ENCODE assay signal across 8 mouse cellular contexts in the genomic region with DNA sequence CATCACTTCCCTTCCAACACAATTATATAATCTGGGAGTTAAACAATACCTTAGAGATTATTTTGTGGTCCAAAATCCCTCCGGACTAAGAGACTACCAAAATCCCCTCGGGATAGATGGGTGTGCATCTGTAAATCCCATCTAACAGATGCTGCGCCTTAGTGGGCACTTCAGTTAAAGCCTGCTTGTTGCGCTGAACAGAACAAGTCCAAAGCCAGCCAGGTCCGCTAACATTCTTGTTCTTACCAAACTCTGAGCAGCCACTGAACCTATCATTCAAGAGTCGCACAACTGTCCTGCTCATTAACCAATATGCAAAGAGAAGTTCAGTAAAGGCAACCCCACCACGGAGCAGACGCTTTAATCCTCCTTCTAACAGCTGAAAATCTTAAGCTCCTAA. TPM values are rescaled to one million over a fixed set of nuclear protein-coding genes. Genes with fewer than 3 reads are reported as not detected.
A peak's percentile ranks its signal among the peaks of the same experiment; 100 is the strongest.
DNase-seq lines count a peak whose midpoint lies in the region; ATAC-seq lines count a peak whose summit lies in the region.

No protein-coding gene starts in this region.

- H3K27ac ChIP-seq in liver, embryonic 11.5 days (ENCODE audit: low read depth, low read length), result no peak overlapping the region
- H3K27ac ChIP-seq in embryonic facial prominence, embryonic 14.5 days (replicated peaks; ENCODE audit: low read depth, low read length), result peak overlapping the region; percentile 94; the same call in 1 of the 2 replicates
- no peak overlapping the region for H3K27ac ChIP-seq in intestine, embryonic 15.5 days
- H3K27ac ChIP-seq in neural tube, embryonic 12.5 days, result no peak overlapping the region

- peaks cover 3% of the 10 kb centered on the region; the same call in 1 of the 2 replicates for H3K9me3 ChIP-seq in liver, embryonic 11.5 days (ENCODE audit: control insufficient read depth, low read length)
- 0 out of 2 replicates have a peak, but pooled peaks cover 5% of the 10 kb centered on the region for H3K9me3 ChIP-seq in embryonic facial prominence, embryonic 14.5 days (ENCODE audit: control insufficient read depth, low read length)
- H3K9me3 ChIP-seq in intestine, embryonic 15.5 days, result no peaks in the 10 kb centered on the region
- peaks cover 10% of the 10 kb centered on the region for H3K9me3 ChIP-seq in neural tube, embryonic 12.5 days

- DNase-seq in liver, embryonic 11.5 days (ENCODE audit: low spot score), result no peak
- DNase-seq in liver, result no peak
- peak; percentile 52 for DNase-seq in embryonic facial prominence, embryonic 14.5 days (ENCODE audit: low spot score)
- DNase-seq in frontal cortex, postnatal 14 days (ENCODE audit: low spot score in 2 of 2), result no peak
- no peak for DNase-seq in right cerebral cortex, postnatal 36 days (ENCODE audit: low spot score in 2 of 2)

- peak overlapping the region; percentile 88 for H3K4me2 ChIP-seq in liver, embryonic 11.5 days
- peak overlapping the region; percentile 69 for H3K4me2 ChIP-seq in embryonic facial prominence, embryonic 14.5 days (ENCODE audit: low read depth, low read length)
- H3K4me2 ChIP-seq in intestine, embryonic 15.5 days (replicated peaks), result peak overlapping the region; percentile 74
- H3K4me2 ChIP-seq in neural tube, embryonic 12.5 days (replicated peaks), result peak overlapping the region; percentile 73

- peaks cover 9% of the 10 kb centered on the region for H3K36me3 ChIP-seq in liver, embryonic 11.5 days (ENCODE audit: control insufficient read depth, insufficient read depth, low read length)
- H3K36me3 ChIP-seq in embryonic facial prominence, embryonic 14.5 days (ENCODE audit: control insufficient read depth, insufficient read depth, low read length), result peaks cover 24% of the 10 kb centered on the region; the same call in 1 of the 2 replicates
- 0 out of 2 replicates have a peak, but pooled peaks cover 6% of the 10 kb centered on the region for H3K36me3 ChIP-seq in intestine, embryonic 15.5 days
- peaks cover 23% of the 10 kb centered on the region for H3K36me3 ChIP-seq in neural tube, embryonic 12.5 days

- no peaks in the 10 kb centered on the region for H3K27me3 ChIP-seq in liver, embryonic 11.5 days (replicated peaks; ENCODE audit: control insufficient read depth, insufficient read depth, low read length)
- H3K27me3 ChIP-seq in embryonic facial prominence, embryonic 14.5 days (replicated peaks; ENCODE audit: control insufficient read depth, insufficient read depth, low read length), result no peaks in the 10 kb centered on the region
- no peaks in the 10 kb centered on the region for H3K27me3 ChIP-seq in intestine, embryonic 15.5 days (replicated peaks)
- H3K27me3 ChIP-seq in neural tube, embryonic 12.5 days (replicated peaks), result no peaks in the 10 kb centered on the region

- peak overlapping the region; percentile 95 for H3K4me3 ChIP-seq in liver, embryonic 11.5 days (ENCODE audit: low read depth, low read length)
- H3K4me3 ChIP-seq in embryonic facial prominence, embryonic 14.5 days (ENCODE audit: low read depth, low read length), result peak overlapping the region; percentile 98
- H3K4me3 ChIP-seq in intestine, embryonic 15.5 days (replicated peaks), result peak overlapping the region; percentile 90
- peak overlapping the region; percentile 97 for H3K4me3 ChIP-seq in neural tube, embryonic 12.5 days

- H3K4me1 ChIP-seq in liver, embryonic 11.5 days (replicated peaks; ENCODE audit: control insufficient read depth, insufficient read depth, low read length), result peaks cover 19% of the 10 kb centered on the region
- peaks cover 17% of the 10 kb centered on the region for H3K4me1 ChIP-seq in embryonic facial prominence, embryonic 14.5 days (ENCODE audit: control insufficient read depth, insufficient read depth, low read length)
- H3K4me1 ChIP-seq in intestine, embryonic 15.5 days (replicated peaks), result peaks cover 10% of the 10 kb centered on the region; the same call in 1 of the 2 replicates
- peaks cover 28% of the 10 kb centered on the region for H3K4me1 ChIP-seq in neural tube, embryonic 12.5 days

- 59% methylated on average over 8 of the region's 8 CpGs for WGBS in liver, embryonic 11.5 days
- 33% methylated on average over 8 of the region's 8 CpGs for WGBS in embryonic facial prominence, embryonic 14.5 days
- 46% methylated on average over 8 of the region's 8 CpGs for WGBS in intestine, embryonic 15.5 days
- WGBS in neural tube, embryonic 12.5 days, result 54% methylated on average over 8 of the region's 8 CpGs

- ATAC-seq in liver, embryonic 11.5 days (replicated peaks; ENCODE audit: low FRiP score), result no peak
- ATAC-seq in embryonic facial prominence, embryonic 14.5 days (ENCODE audit: low read depth), result no peak
- ATAC-seq in intestine, embryonic 15.5 days, result no peak
- no peak for ATAC-seq in neural tube, embryonic 12.5 days (ENCODE audit: low FRiP score, low read depth)
- ATAC-seq in granulocyte monocyte progenitor cell, adult 5-6 weeks (replicated peaks; ENCODE audit: poor library complexity, severe bottlenecking), result no peak

- H3K9ac ChIP-seq in liver, embryonic 11.5 days (ENCODE audit: low read depth, low read length), result peak overlapping the region; percentile 94; the same call in 1 of the 2 replicates
- H3K9ac ChIP-seq in embryonic facial prominence, embryonic 14.5 days (ENCODE audit: low read depth, low read length), result peak overlapping the region; percentile 99
- H3K9ac ChIP-seq in intestine, embryonic 15.5 days, result no peak overlapping the region
- peak overlapping the region; percentile 51 for H3K9ac ChIP-seq in neural tube, embryonic 12.5 days

RNA-seq across cellular contexts. Expression of a gene that starts 2.1 kb away (rescaled TPM):
- polyA plus RNA-seq in liver, embryonic 11.5 days (2014; fragmentation: Nextera tagmentation; extraction: Ambion mirVana), result 19.6 and 26.1 TPM in 2 replicates
- 37.4 and 38.1 TPM in 2 replicates for polyA plus RNA-seq in embryonic facial prominence, embryonic 14.5 days (2014; fragmentation: Nextera tagmentation; extraction: Ambion mirVana)
- 71.2 and 71.7 TPM in 2 replicates for polyA plus RNA-seq in intestine, embryonic 15.5 days (2015; fragmentation: Nextera tagmentation; extraction: Ambion mirVana)
- 213 and 227 TPM in 2 replicates for polyA plus RNA-seq in neural tube, embryonic 12.5 days (2016; fragmentation: Nextera tagmentation; extraction: Ambion mirVana)
- 95.3 and 120 TPM in 2 replicates for total RNA-seq in granulocyte monocyte progenitor cell, adult 5-6 weeks (2014; fragmentation: Nextera tagmentation)
- total RNA-seq in granulocyte monocyte progenitor cell, adult 5-6 weeks (2017), result 173 and 194 TPM in 2 replicates

RNA-seq across cellular contexts. Expression of a gene that starts 13.9 kb away (rescaled TPM):
- polyA plus RNA-seq in liver, embryonic 11.5 days (2014; fragmentation: Nextera tagmentation; extraction: Ambion mirVana), result not detected in 2 replicates
- polyA plus RNA-seq in embryonic facial prominence, embryonic 14.5 days (2014; fragmentation: Nextera tagmentation; extraction: Ambion mirVana), result not detected in 2 replicates
- not detected in 2 replicates for polyA plus RNA-seq in intestine, embryonic 15.5 days (2015; fragmentation: Nextera tagmentation; extraction: Ambion mirVana)
- not detected in 2 replicates for polyA plus RNA-seq in neural tube, embryonic 12.5 days (2016; fragmentation: Nextera tagmentation; extraction: Ambion mirVana)
- not detected in 2 replicates for total RNA-seq in granulocyte monocyte progenitor cell, adult 5-6 weeks (2014; fragmentation: Nextera tagmentation)
- total RNA-seq in granulocyte monocyte progenitor cell, adult 5-6 weeks (2017), result not detected in 2 replicates

RNA-seq across cellular contexts. Expression of a gene that starts 15.3 kb away (rescaled TPM):
- polyA plus RNA-seq in liver, embryonic 11.5 days (2014; fragmentation: Nextera tagmentation; extraction: Ambion mirVana), result 1,138 and 1,235 TPM in 2 replicates
- polyA plus RNA-seq in embryonic facial prominence, embryonic 14.5 days (2014; fragmentation: Nextera tagmentation; extraction: Ambion mirVana), result 1,119 and 1,122 TPM in 2 replicates
- 973 and 1,022 TPM in 2 replicates for polyA plus RNA-seq in intestine, embryonic 15.5 days (2015; fragmentation: Nextera tagmentation; extraction: Ambion mirVana)
- 639 and 684 TPM in 2 replicates for polyA plus RNA-seq in neural tube, embryonic 12.5 days (2016; fragmentation: Nextera tagmentation; extraction: Ambion mirVana)
- total RNA-seq in granulocyte monocyte progenitor cell, adult 5-6 weeks (2014; fragmentation: Nextera tagmentation), result 2,240 and 2,398 TPM in 2 replicates
- 2,059 and 2,173 TPM in 2 replicates for total RNA-seq in granulocyte monocyte progenitor cell, adult 5-6 weeks (2017)

RNA-seq across cellular contexts. Expression of a gene that starts 34.1 kb away (rescaled TPM):
- polyA plus RNA-seq in liver, embryonic 11.5 days (2014; fragmentation: Nextera tagmentation; extraction: Ambion mirVana), result 0.71 and 0.75 TPM in 2 replicates
- 4.4 and 6.1 TPM in 2 replicates for polyA plus RNA-seq in embryonic facial prominence, embryonic 14.5 days (2014; fragmentation: Nextera tagmentation; extraction: Ambion mirVana)
- polyA plus RNA-seq in intestine, embryonic 15.5 days (2015; fragmentation: Nextera tagmentation; extraction: Ambion mirVana), result 2.6 and 2.7 TPM in 2 replicates
- 11.6 and 13.4 TPM in 2 replicates for polyA plus RNA-seq in neural tube, embryonic 12.5 days (2016; fragmentation: Nextera tagmentation; extraction: Ambion mirVana)
- not detected in 2 replicates for total RNA-seq in granulocyte monocyte progenitor cell, adult 5-6 weeks (2014; fragmentation: Nextera tagmentation)
- total RNA-seq in granulocyte monocyte progenitor cell, adult 5-6 weeks (2017), result 0.43 TPM in 1 of 2 replicates, not detected in the other

RNA-seq across cellular contexts. Expression of a gene that starts 55.6 kb away (rescaled TPM):
- polyA plus RNA-seq in liver, embryonic 11.5 days (2014; fragmentation: Nextera tagmentation; extraction: Ambion mirVana), result 23.6 and 28.4 TPM in 2 replicates
- 28.8 and 29.3 TPM in 2 replicates for polyA plus RNA-seq in embryonic facial prominence, embryonic 14.5 days (2014; fragmentation: Nextera tagmentation; extraction: Ambion mirVana)
- polyA plus RNA-seq in intestine, embryonic 15.5 days (2015; fragmentation: Nextera tagmentation; extraction: Ambion mirVana), result 29.7 and 38.2 TPM in 2 replicates
- polyA plus RNA-seq in neural tube, embryonic 12.5 days (2016; fragmentation: Nextera tagmentation; extraction: Ambion mirVana), result 25.0 and 30.9 TPM in 2 replicates
- total RNA-seq in granulocyte monocyte progenitor cell, adult 5-6 weeks (2014; fragmentation: Nextera tagmentation), result 59.2 and 65.2 TPM in 2 replicates
- 34.8 and 42.3 TPM in 2 replicates for total RNA-seq in granulocyte monocyte progenitor cell, adult 5-6 weeks (2017)
